Mouse (Mus musculus): ENCODE measurements around the gene Retreg3.
"Not testable (repeated sequence)": the region's sequence is repeated elsewhere in the genome, so short reads cannot be mapped to it uniquely, and the experiment has no call there.

Retreg3 gene

DNA sequence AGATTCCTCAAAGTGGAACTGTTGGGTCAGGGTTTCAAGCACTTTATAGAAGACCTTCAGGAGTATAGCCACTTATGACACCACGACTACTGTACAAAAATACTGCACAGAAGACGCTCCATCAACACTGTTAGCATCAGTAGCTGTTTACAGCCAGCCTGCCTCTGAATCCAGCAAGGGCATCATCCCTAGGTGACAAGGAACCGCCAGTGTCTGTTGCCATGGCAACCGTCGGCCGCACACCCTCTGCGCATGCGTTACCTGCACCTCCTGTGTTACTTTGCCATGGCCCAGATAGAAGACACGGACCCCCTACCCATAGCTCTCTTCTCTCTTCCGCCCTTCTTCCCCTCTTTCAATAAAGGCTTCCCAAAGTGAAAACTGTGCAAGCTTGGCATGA is 26.7 kb upstream of the Retreg3 start:
- no peak for DNase-seq

DNA sequence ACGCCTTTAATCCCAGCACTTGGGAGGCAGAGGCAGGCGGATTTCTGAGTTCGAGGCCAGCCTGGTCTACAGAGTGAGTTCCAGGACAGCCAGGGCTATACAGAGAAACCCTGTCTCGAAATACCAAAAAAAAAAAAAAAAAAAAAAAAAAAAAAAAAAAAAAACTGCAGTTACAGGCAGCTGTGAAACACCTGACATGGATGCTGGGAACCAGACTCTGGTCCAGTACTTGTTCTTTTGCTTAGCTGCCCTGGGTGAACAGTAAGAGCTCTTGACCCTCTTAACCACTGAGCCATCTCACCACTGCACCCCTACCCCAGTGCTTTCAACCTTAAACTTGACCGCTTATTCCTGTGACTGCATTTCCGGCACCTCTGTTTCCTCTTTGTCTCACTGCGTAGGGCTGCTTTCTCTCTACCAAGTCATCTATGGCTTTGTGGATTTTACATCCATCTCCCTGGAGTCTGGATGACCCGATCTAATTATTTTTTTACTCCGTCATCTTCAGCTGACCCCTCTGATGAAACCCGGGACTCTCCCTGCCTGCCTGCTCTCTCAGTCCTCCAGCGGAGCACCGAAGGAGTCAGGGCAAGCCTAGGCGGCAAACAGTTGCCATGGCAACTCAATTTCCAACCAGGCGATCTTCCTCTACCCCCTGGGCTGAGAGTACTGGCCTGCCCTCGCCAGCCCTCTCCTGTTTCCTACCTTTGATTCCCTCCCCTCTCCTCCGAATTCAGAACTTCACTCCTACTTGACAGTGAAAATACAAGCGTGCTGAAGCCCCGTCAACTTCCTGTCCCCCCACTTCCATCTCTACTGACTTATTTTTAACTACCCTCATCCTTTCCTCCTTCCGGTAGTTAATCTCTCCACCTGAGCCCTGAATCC is 23.9 kb upstream of the Retreg3 start:
- DNase-seq, result no peak

DNA sequence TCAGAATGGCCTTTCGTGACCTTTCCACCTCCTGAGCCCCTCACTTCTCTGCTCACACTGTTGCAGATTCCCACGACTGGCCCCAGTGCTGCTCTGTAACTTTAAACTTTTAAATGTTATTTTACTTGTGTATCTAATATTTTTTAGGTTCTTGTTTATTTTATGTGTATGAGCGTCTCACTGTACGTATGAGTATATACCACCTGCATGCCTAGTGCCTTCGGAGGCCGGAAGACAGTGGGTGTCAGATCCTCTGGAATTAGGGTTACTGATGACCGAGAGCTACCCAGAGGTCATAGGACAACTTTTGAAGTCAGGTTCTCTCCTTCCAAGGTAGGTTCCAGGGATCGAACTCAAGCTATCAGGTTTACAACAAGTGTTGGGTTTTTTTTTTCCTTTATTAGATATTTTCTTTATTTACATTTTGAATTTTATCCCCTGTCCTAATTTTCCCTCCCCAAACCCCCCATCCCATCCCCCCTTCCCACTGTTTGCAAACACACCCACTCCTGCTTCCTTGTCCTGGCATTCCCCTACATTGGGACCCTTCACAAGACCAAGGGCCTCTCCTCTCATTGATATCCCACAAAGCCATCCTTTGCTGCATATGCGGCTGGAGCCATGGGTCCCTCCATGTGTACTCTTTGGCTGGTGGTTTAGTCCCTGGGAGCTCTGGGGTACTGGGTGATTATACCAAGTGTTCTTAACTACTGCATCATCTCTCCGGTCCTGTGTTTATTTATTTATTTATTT is 22.7 kb upstream of the Retreg3 start:
- DNase-seq, result no peak

DNA sequence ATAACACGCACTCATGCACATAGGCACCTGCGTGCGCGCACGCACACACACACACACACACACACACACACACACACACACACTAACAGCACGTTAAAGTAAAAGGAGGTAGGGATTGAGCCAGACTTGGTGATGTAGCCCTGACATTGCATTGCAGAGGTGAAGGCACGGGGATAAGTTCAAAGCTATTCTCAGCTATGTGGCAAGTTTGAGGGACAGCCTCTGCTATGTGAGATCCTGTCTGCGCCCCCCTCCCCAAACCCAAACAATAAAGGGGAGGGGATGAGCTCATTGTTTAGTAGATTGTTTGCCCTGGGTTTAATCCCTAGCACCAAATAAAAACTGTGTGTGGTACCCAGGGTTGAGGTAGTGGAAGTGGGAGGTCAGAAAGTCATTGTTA is 21.4 kb upstream of the Retreg3 start:
- no peak for DNase-seq

DNA sequence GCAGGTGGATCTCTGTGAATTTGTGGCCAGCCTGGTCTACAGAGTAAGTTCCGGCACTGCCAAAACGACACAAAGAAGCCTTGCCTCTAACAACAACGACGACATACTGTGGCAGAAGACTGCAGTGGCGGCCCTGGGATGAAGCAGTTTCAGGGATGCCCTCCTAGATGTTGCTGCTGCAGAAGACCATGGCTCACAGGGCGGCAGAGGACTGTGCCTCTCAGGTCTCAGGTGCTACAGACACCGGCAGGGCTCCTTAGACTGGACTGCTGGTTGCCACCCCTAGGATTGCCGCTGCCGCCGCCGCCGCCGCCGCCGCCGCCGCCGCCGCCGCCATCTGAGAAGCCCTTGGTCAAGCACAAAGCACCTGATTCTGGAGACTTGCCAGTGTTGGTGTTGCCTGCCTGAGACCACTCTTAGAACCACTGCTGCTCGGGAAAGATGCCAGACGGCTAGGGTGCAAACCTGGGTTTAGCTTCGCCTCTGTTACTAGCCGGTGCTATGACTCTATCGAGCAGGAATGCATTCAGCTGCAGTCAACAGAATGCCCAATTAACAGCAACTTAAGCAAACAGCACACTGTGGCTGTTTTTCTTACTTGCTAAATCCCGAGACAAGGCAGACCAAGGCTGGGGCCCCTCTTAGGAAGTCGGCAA is 20.6 kb upstream of the Retreg3 start:
- no peak for DNase-seq

DNA sequence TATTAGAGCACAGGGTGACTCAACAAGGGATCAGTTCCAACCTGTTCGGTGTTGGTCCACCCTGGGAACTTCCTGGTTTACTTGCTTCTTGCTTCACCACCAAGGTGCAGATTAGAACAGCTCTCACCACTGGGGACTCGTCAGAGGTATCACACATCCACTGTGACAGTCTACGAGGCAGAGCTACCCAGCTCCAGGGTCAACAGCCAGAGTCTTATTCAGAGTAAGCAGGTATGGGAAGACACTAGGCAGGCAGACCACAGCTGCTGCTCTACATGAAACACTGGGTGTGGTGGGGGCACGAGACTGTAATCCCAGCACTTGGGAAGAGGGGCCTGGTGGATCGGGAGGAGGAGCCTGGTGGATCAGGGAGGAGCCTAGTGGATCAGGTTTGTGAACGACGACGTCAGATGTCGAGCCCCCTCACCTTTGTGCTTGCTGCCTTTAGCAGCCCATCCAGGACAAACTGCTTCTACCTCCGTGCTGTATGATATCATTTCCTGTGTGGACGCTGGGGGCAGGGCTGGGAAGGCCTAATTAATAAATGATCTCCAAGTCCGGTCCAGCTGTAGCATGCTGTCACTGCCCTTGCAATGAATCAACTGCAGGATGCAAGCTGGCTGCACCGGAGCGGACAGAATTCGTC is 19.0 kb upstream of the Retreg3 start:
- DNase-seq, result no peak

DNA sequence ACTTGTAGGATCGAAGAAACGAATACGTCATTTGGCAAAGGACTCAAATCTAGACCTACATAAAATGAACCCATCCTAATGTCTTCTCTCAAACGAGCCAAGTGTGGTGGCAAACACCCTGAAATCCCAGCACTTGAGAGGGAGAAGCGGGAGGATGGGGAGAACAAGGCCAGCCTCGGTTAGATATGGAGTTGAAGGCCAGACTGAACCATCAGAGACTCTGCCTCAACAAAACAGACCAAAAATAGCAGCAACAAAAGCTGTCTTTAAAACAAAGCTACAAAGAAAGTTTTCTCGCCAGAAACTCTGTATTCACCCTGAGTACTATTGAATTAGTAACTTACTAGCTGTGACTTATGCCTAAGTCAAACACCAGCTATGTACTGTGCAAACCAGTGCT is 17.3 kb upstream of the Retreg3 start:
- no peak for DNase-seq

DNA sequence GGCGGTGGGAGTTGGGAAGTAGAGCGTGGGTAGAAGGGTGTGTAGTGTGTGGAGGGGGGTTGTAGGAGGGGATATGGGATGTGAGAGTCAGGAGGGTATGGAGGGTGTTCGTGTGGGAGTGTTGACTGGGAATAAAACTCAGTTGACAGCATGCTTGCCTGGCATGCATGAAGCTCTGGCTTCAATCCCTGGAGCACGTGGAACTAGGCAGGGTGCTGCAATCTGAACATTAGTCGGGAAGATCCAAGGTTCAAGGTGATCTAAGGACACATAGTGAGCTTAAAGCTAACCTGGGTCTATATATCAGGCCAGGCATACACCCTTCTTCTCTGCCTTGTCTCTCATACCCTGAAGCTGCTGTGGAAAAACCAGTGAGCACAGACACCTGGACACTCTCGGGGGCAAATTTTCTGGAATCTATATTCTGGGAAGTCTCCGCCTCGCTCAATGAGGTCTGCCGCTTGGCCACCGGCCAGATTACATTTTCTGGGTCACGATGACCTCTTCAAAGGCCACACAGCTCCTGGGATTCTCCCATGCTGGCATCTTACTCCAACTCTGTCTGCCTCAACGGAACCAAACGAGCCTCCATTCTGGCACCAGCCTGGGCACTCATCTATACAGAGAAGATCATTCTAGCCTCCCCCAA is 14.6 kb upstream of the Retreg3 start:
- no peak for DNase-seq

DNA sequence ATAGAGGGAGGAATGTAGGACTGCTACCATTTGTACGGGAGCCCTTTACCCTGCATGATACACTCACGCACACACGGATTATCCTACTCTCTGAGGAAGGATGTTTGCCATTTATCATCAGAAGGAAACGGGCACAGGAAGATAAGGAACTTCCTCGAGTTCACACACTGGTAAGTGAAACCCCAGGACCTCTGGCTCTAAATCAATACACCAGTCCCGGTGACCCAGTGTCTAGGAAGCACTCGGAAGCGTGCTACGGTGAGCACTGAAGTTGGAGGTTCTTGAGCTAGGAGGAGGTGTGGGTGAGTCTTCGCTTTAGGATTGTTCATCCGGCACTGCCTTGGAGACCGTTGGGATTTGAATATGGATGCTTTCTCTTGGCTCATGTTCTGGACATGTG is 13.3 kb upstream of the Retreg3 start:
- no peak for DNase-seq

DNA sequence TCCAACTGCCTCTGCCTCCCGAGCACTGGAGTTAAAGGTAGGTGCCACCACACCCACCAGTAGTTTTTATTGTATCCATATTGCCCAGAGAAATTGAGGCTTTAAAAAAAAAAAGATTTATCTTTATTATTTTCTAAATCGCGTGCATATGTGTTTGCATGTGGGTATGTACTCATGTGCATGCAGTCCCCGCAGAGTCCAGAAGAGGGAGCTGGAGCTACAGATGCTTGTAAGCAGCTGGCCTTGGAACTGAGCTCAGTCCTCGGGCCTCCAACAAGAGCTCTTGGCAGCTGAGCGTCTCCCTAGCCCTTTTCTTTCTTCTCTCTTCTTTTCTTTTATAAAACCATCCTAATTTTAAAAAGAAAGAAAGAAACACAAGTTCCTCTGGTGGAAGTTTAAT is 12.0 kb upstream of the Retreg3 start:
- no peak for DNase-seq

DNA sequence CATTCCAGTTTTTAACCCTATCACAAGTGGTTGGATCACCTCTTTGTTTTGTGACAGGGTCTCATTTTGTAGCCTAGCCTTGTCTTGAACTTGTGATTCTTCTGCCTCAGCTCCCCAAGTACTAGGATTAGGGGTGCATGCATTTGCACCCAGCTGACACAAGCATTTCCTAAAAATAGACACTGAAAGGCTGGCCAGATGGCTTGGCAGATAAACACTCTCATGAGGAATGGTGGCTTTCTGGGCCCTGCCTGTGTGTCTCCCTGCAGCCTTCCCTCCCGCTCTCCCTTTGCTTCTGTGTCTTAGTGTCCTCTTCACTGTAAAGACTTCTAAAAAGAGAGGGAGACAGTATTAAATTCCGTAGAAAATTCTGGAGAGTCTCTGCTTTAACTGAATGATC is 11.5 kb upstream of the Retreg3 start:
- peak; percentile 84 for DNase-seq

DNA sequence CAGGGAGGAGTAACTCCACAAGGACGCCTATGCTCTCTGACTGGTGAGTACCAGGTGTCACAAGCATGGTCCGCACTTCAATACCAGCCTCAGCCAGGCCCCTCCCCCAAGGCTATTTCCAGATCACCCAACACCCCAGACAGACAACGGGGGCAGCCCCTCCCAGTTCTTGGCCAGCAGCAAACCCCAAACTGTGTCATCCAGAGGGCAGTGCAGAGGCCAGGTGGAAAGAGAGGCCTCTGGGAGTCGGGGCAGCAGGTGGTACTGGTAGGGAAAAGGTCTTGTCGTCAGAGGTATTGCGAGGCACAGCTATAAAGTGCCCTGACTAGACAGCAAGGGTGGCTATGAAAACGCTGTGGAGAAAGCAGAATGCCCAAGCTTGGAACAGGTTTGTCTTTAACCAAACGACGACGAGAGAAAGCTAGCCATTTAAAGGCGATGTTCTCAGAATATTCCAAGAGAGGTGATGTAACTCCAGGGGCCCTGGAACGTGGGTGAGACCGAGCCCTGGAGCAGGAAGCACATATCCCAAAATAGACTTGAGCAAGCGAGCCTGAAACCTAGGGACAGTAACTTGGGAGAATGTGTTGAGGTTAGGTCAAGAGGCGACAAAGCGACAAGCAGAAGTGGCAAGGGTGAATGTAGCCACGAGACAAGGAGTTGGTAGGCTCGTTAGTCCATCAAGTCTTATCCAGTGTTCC is 10.5 kb upstream of the Retreg3 start:
- no peak for DNase-seq

DNA sequence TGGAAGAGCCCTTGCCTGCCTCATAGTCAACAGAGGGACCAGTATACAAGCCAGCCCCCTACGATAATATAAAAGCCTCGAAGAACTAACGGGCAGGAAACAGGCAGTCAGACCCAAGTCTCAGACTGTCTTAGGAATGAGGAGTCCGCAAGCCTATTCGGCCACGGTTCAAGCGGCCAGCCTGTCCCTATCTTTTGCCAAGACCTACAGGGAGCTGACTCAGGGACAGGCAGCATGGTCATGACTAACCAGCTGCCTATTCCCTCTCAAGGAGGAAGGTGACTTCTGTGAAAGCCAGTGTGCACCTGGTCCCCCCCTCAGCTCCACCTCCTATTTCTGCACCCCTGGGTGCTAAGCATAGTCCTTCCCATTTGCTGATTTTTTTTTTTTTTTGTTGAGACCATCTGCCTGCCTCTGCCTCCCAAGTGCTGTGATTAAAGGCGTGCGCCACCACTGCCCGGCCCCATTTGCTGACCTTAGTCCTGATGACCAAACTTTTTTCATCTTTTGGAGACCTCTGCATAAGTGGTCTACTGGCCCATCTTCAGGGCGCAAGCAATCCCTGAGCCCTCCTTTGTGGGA is 9.4 kb upstream of the Retreg3 start:
- DNase-seq, result peak; percentile 90

DNA sequence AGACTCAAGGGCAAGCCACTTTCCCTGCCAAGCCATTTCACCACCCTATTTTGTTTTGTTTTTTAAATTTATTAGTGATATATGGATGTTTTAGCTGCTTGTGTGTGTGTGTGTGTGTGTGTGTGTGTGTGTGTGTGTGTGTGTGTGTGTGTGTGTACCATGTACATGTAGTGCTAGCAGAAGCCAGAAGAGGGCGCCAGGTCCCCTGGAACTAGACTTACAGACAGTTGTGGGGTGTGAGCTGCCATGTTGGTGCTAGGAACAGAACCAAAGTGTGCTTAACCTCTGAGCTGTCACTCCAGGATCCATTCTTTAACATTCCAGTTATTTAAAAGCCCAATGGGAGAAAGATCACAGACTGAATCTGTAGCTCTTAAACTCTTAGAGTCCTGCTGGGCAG is 7.4 kb upstream of the Retreg3 start:
- no peak for DNase-seq

DNA sequence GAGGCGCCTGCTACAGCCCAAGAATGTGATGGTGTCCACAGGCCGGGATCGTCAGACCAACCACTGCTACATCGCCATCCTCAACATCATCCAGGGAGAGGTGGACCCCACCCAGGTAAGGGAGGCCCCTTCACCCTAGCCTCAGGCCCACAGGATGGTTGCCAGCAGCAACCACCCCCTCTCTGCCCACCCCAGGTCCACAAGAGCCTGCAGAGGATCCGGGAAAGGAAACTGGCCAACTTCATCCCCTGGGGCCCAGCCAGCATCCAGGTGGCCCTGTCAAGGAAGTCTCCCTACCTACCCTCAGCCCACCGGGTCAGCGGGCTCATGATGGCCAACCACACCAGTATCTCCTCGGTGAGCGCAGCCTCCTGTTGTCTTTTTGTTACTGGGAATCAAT is 5.3 kb upstream of the Retreg3 start:
- DNase-seq, result not testable (repeated sequence)

DNA sequence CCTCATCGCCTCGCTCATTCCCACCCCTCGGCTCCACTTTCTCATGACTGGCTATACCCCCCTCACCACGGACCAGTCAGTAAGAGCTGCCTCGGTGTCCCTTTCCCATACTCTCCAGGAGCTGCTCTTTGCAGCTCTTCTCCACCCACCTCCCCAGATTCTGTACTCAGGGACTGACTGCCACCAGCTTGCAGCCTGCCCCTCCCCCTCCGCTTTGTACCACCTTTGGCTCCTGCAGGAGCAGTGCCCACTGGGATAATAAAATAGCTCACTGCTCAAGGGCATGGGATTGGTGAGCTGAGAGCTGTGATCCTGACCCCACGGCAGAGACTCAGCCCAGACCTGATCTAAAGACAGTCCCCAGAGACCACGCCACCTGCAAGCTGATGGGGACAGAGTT is 4.8 kb upstream of the Retreg3 start:
- not testable (repeated sequence) for DNase-seq

DNA sequence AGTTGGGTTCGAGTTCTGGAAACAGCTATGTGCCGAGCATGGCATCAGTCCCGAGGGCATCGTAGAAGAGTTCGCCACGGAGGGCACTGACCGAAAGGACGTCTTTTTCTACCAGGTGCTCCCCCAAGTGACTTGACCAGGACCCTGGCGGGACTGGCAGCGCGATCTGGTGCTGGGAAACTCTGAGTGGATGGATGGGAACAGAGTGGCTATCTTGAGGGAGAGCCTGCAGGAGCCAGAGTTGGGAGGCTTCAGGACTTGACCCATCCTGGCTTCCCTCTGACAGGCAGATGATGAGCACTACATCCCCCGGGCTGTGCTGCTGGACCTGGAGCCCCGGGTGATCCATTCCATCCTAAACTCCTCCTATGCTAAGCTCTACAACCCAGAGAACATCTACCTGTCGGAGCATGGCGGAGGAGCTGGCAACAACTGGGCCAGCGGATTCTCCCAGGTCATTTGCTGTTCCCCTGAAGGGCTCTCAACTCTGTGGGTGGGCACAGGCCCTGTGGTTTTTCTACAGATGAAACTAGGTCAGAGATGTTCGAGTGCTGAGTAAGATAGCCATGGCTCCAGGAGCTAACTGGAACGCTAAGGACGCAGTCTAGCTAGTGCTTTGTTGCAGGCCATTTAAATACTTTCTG is 974 bp upstream of the Retreg3 start:
- no peak for DNase-seq

DNA sequence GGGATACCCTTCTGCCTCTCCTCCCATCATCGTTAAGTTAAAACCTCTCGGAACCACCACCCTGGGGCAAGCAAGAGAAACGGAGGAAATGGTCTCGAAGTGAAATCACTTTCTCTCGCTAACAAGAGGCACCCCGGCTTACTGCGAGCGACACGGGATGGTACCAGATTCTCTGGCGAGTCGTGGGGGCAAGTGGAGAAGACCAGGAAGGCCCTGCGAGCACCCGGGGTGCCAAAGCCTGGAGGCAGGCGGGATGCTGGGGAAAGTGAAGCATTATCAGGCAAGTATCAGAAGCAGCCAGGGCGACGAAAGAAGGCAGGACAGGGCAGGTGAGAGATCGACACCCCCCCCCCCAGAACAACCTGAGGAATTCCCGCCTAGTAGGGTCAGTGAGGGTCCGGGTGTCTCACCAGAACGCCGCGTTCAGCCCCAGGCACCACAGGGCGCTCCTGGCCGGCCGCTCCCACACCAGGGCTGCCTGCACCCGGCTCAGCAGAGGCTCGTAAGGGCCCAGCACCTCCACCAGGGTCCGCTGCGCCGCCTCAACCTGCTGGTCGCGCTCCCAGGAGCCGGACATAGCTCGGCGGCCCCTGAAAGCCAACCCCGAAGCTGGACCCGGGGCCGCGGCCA is 447 bp downstream of the Retreg3 start:
- no peak for DNase-seq

DNA sequence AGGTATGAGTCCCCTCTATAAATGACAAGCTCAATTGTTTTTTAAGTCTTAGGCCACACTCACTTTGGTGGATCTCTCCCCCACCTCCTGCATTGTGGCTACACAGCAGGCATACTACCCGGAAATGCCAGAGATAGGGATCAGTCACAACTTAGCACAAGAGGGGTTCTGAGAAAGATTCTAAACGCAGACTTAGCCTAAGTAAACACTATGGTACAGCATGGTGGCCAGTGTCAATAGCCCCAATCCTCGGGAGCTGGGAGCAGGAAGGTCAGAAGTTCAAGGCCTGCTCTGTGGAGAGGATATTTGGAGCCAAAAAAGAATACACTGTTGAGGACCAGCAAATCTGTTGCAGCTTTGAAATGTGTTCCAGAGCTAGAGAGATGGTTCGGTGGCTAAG is 1.6 kb downstream of the Retreg3 start:
- no peak for DNase-seq

DNA sequence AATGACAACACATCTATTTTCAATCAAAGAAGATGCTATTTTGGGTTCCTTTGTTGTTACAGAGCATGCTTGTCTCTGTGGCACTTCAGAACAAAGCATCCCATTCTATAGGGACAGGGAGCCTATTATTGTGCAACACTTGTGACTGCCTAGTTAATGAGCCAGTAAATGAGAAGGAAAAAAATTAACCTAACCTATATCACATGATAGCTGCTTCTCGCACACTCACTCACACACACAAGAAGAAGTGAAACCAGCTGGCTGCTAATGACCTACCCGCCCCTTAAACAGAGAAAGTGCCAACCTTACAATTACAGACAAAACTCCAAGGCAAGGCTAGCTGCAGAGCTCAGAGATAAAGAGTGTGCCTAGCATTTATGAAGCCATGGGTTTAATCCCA is 4.1 kb downstream of the Retreg3 start:
- DNase-seq, result no peak

DNA sequence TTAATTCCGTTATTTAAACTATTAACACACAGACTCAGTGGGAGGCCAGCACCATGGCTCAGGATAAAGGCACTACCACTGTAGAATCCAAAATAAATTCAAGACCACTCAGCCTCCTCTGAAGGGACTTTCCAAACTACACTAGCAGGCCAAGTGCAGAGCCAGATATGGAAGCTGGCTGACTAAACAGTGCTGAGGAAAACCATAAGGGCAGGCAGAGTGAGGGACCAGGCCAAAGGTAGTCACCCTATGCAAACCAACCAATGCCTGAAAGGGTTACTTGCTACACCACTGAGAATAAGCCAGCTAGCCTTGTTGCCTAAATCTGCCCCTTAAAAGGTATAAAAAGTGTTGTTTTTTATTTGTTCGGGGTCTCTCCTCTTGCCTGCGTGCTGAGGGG is 7.5 kb downstream of the Retreg3 start:
- no peak for DNase-seq

Measured in cerebellum, adult 9-10 months (tissue).